Mouse (Mus musculus): ENCODE data around the gene Srsf3.

- TF ChIP-seq CTCF (IDR thresholded peaks at IDR 0.05; ENCODE audit: borderline replicate concordance, extremely low read depth, insufficient read depth, insufficient read length) (no peak), POLR2A (IDR thresholded peaks at IDR 0.05; ENCODE audit: borderline replicate concordance, extremely low read depth, insufficient read depth, insufficient read length, poor library complexity, severe bottlenecking) (no peak)
Observed at GRCm38 (mm10) chr17:29009181-29009580, 23.2 kb upstream of the Srsf3 start.

Data from brain, embryonic 14.5 days (tissue).